Mouse (Mus musculus) thymus, postnatal 10 days (tissue): ENCODE data around the gene Trpm8.

ENCODE experiments used
- DNase-seq, 2 experiments: peaks; one replicate each; pipeline ENCODE4 v3.0.0; 2021; ENCODE audit warnings: low spot score in 2 of 2

Gene Trpm8

GRCm38 (mm10) chr1:88264869-88265240 lies 12.6 kb upstream of the Trpm8 start:
- no peak for DNase-seq

GRCm38 (mm10) chr1:88266123-88266522 lies 11.3 kb upstream of the Trpm8 start:
- DNase-seq = no peak

- no peak for DNase-seq
Measured at GRCm38 (mm10) chr1:88267489-88267888, 10.0 kb upstream of the Trpm8 start.

- DNase-seq = no peak
Measured at GRCm38 (mm10) chr1:88268070-88268469, 9.4 kb upstream of the Trpm8 start.

- DNase-seq = no peak
Measured at GRCm38 (mm10) chr1:88269539-88270309, 7.7 kb upstream of the Trpm8 start.

- DNase-seq = no peak
Measured at GRCm38 (mm10) chr1:88272851-88273250, 4.6 kb upstream of the Trpm8 start.

- DNase-seq = no peak
Measured at GRCm38 (mm10) chr1:88273326-88273725, 4.1 kb upstream of the Trpm8 start.

- DNase-seq = no peak
Measured at GRCm38 (mm10) chr1:88273832-88274231, 3.6 kb upstream of the Trpm8 start.

- peak in 1 of 2 experiments; percentile 11 for DNase-seq
Measured at GRCm38 (mm10) chr1:88274371-88275077, 2.9 kb upstream of the Trpm8 start.

- no peak for DNase-seq
Measured at GRCm38 (mm10) chr1:88275078-88275680, 2.3 kb upstream of the Trpm8 start.

GRCm38 (mm10) chr1:88275698-88276523 lies 1.6 kb upstream of the Trpm8 start:
- peak in 1 of 2 experiments; percentile 40 for DNase-seq

GRCm38 (mm10) chr1:88276524-88277097 lies 850 bp upstream of the Trpm8 start:
- no peak for DNase-seq

GRCm38 (mm10) chr1:88277818-88278511 lies 504 bp downstream of the Trpm8 start:
- DNase-seq = peak; percentile 35 to 47

GRCm38 (mm10) chr1:88279111-88280005 lies 1.9 kb downstream of the Trpm8 start:
- DNase-seq = no peak

GRCm38 (mm10) chr1:88280006-88280690 lies 2.7 kb downstream of the Trpm8 start:
- DNase-seq = no peak

- no peak for DNase-seq
Measured at GRCm38 (mm10) chr1:88282301-88282700, 4.8 kb downstream of the Trpm8 start.

- DNase-seq = no peak
Measured at GRCm38 (mm10) chr1:88283376-88284227, 6.1 kb downstream of the Trpm8 start.

GRCm38 (mm10) chr1:88284228-88284945 lies 6.9 kb downstream of the Trpm8 start:
- no peak for DNase-seq
